Mouse (Mus musculus) heart, postnatal 0 days (tissue): Measurements from ENCODE around the gene Map3k4. TPM values are rescaled to one million over a fixed set of nuclear protein-coding genes. Genes with fewer than 3 reads are reported as not detected.

Experiments used
- ATAC-seq: fragments of 200-750 bp; cut with Nextera tagmentation; 2 replicates; pipeline ENCODE4 v1.8.0; 2017; ENCODE audit warnings: low read depth, moderate number of reproducible peaks, moderate library complexity; ENCODE audit not compliant: insufficient read depth
- DNase-seq: peaks from one replicate; pipeline ENCODE4 v3.0.0-alpha.2; 2016; ENCODE audit warnings: low spot score
- H3K27ac ChIP-seq: fragments of 300-500 bp; sonication (generic); 2 replicates; pipeline ENCODE4 v1.5.1; 2014; ENCODE audit warnings: low read depth, mild to moderate bottlenecking
- H3K27me3 ChIP-seq: fragments of 300-500 bp; sonication (generic); 2 replicates; pipeline ENCODE4 v1.6.1; 2014; ENCODE audit warnings: low read length, mixed read lengths; ENCODE audit not compliant: control insufficient read depth, insufficient read depth
- H3K36me3 ChIP-seq: fragments of 300-500 bp; sonication (generic); replicated peaks from 2 replicates; pipeline ENCODE4 v1.6.1; 2014; ENCODE audit warnings: low read length, mixed read lengths; ENCODE audit not compliant: control insufficient read depth, insufficient read depth
- H3K4me1 ChIP-seq: fragments of 300-500 bp; sonication (generic); 2 replicates; pipeline ENCODE4 v1.6.1; 2014; ENCODE audit warnings: antibody characterized with exemption; ENCODE audit not compliant: control insufficient read depth, insufficient read depth
- H3K4me2 ChIP-seq: fragments of 300-500 bp; sonication (generic); 2 replicates; pipeline ENCODE4 v1.6.1; 2014; ENCODE audit warnings: low read depth, mild to moderate bottlenecking, low read length, moderate library complexity
- H3K4me3 ChIP-seq: fragments of 300-500 bp; sonication (generic); 2 replicates; pipeline ENCODE4 v1.5.1; 2014; ENCODE audit warnings: low read depth, low read length
- H3K9ac ChIP-seq: fragments of 300-500 bp; sonication (generic); replicated peaks from 2 replicates; pipeline ENCODE4 v1.6.1; 2014; ENCODE audit warnings: low read depth, low read length, mixed read lengths
- H3K9me3 ChIP-seq: fragments of 300-500 bp; sonication (generic); replicated peaks from 2 replicates; pipeline ENCODE4 v1.6.1; 2016; ENCODE audit warnings: low read length; ENCODE audit not compliant: control insufficient read depth
- CTCF ChIP-seq: IDR thresholded peaks from 2 replicates; pipeline ENCODE4 v1.5.1; 2016; ENCODE audit warnings: antibody characterized with exemption, control low read depth, low read depth
- EP300 ChIP-seq: IDR thresholded peaks from 2 replicates; pipeline ENCODE4 v1.6.1; 2016; ENCODE audit warnings: antibody characterized with exemption, low read depth
- WGBS: fragments of 180-500 bp; shearing (Covaris S2); extraction: QIAGEN DNeasy Blood & Tissue Kit; methylation state at CpG from one replicate; pipeline ENCODE4 v1.1.7; 2014; 5-methylcytosine and 5-hydroxymethylcytosine counted together
- polyA plus RNA-seq: library from polyadenylated mRNA; unstranded; fragments of >200 nt; fragmentation: Nextera tagmentation; extraction: Ambion mirVana; gene quantifications from 2 replicates; pipeline ENCODE4 v1.2.1, GENCODE M21; 2015
- total RNA-seq: library from RNA; depleted of rRNA; stranded (reverse); fragments of >200 nt; gene quantifications from 2 replicates; pipeline ENCODE4 v1.2.3, GENCODE M21; 2014; ENCODE audit warnings: low replicate concordance; rRNA removed

Map3k4 gene
- total and polyA plus RNA-seq, 2 experiments from 2014 or later = 25.0 to 36.0 TPM

- WGBS = 64% methylated on average over 5 of the region's 5 CpGs
- H3K4me3 ChIP-seq = no peak overlapping the region
- H3K4me2 ChIP-seq = no peak overlapping the region
- ATAC-seq = no peak
- H3K27me3 ChIP-seq = no peaks in the 10 kb centered on the region
- H3K9ac ChIP-seq = no peak overlapping the region
- H3K36me3 ChIP-seq = no peaks in the 10 kb centered on the region
- no peak overlapping the region for H3K27ac ChIP-seq
- TF ChIP-seq CTCF (no peak), EP300 (no peak)
- H3K9me3 ChIP-seq = no peaks in the 10 kb centered on the region
- DNase-seq = no peak
- H3K4me1 ChIP-seq = peaks cover 3% of the 10 kb centered on the region; the same call in 1 of the 2 replicates
Observed at GRCm38 (mm10) chr17:12182702-12183485, 135.7 kb downstream of the Map3k4 start.

DNA sequence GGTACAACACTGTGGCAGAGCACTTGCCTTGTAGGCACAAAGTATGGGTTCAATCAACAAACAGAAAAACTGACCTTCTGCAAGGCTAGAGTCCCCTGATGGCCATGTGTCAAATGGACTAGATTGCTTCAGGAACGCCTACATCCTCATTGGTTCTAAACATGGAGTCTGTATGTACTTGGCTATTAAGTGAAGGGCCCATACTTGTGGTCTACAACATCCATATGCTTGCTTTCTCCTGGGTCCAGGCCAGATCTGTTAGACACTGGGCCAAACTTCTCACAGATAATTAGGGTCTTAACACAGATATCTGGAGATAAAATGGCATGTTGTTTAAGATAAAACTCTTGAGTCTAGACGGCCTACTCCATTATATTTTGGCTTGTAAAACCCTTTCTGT lies 138.8 kb downstream of the Map3k4 start:
- no peaks in the 10 kb centered on the region for H3K27me3 ChIP-seq
- no peak overlapping the region for H3K27ac ChIP-seq
- H3K4me3 ChIP-seq = no peak overlapping the region
- peaks cover 6% of the 10 kb centered on the region for H3K9me3 ChIP-seq
- TF ChIP-seq CTCF (no peak), EP300 (no peak)
- 71% methylated on average over 2 of the region's 2 CpGs for WGBS
- ATAC-seq (no peak), DNase-seq (no peak)
- no peak overlapping the region for H3K4me2 ChIP-seq
- no peak overlapping the region for H3K9ac ChIP-seq
- H3K4me1 ChIP-seq = peaks cover 3% of the 10 kb centered on the region; the same call in 1 of the 2 replicates
- 0 out of 2 replicates have a peak, but pooled peaks cover 4% of the 10 kb centered on the region for H3K36me3 ChIP-seq

GRCm38 (mm10) chr17:12179339-12179738 lies 139.3 kb downstream of the Map3k4 start:
- TF ChIP-seq EP300 (no peak), CTCF (no peak)
- Histone ChIP-seq H3K27me3 (no peaks in the 10 kb centered on the region), H3K9me3 (peaks cover 6% of the 10 kb centered on the region), H3K36me3 (0 out of 2 replicates have a peak, but pooled peaks cover 4% of the 10 kb centered on the region), H3K4me1 (peaks cover 3% of the 10 kb centered on the region; the same call in 1 of the 2 replicates), H3K9ac (no peak overlapping the region), H3K4me2 (no peak overlapping the region), H3K27ac (no peak overlapping the region), H3K4me3 (no peak overlapping the region)
- ATAC-seq (no peak), DNase-seq (no peak)
- 67% methylated on average over 7 of the region's 7 CpGs for WGBS

Other genes with a start within 250 kb of the Map3k4 start
- 11.9 and 13.4 TPM in 2 replicates for gene Agpat4, start 200.1 kb downstream of the Map3k4 start, total RNA-seq
- gene Agpat4, start 200.1 kb downstream of the Map3k4 start, polyA plus RNA-seq = 7.0 and 9.2 TPM in 2 replicates
- gene Plg, start 59.8 kb upstream of the Map3k4 start, total RNA-seq = 0.12 and 0.38 TPM in 2 replicates
- not detected in 2 replicates for gene Plg, start 59.8 kb upstream of the Map3k4 start, polyA plus RNA-seq
- 0.04 TPM in 2 replicates for gene Slc22a3, start 188.9 kb upstream of the Map3k4 start, total RNA-seq
- gene Slc22a3, start 188.9 kb upstream of the Map3k4 start, polyA plus RNA-seq = 0.41 and 0.52 TPM in 2 replicates